Mouse (Mus musculus): ENCODE measurements around the gene Dnm3. TPM values are rescaled to one million over a fixed set of nuclear protein-coding genes. Genes with fewer than 3 reads are reported as not detected.

Dnm3 gene
- polyA plus RNA-seq, 1 experiment from 2014 or later: 3.3 TPM

DNA sequence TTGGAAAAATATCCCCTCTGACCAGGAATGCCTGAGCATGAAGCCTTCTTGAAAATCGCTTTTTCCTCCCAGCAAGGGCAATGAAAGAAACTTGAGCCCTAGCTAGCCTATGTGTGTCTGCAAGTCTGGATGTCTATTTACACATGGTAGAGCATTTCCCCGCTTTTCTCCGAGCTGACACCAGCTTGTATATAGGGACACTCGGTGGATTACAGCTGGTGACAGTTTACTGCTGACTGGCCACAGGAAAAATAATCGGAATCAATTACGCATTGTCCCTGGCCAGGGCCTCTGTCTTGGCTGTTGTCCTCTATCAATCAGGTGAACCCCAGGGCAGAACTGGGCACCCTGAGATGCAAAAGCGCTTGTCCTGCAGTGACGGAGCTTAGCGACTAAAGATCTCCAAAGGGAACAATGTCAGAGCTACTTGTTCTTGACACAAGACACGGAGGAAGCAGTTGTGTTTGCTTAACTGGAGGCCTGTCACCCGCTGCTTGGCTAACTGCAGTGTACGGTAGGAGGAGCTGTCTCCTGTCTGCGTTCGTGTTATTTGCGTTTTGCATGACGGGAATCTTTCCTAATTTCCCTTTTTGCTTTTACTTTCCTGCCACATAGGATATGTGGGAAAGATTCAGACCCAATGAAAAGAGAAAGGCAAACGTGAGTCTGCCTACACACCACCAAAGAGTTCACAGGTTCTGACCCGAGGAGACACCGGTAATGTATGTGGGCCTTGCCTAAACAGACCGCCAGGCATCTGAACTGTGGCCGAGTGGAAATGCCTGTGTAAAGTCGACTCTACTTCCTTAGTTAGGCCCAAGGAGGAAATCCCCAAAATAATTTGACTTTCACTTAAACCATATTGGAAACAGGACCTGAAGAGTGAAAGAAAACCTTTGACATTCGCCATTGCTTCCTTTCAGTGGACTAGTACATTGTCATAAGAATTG is 472.7 kb downstream of the Dnm3 start:
- H3K4me1 ChIP-seq (replicated peaks; ENCODE audit: control insufficient read depth, insufficient read depth, low read length): peaks cover 5% of the 10 kb centered on the region; the same call in 1 of the 2 replicates
- no peak overlapping the region; the same call in 1 of the 2 replicates for H3K9ac ChIP-seq (ENCODE audit: low read depth, low read length)
- no peak for DNase-seq (ENCODE audit: low spot score)
- no peaks in the 10 kb centered on the region for H3K36me3 ChIP-seq (ENCODE audit: control insufficient read depth, insufficient read depth, low read length)
- peak overlapping the region; percentile 58 for H3K27ac ChIP-seq (ENCODE audit: low read depth, low read length)
- ATAC-seq (replicated peaks; ENCODE audit: low FRiP score): no peak; the same call in 1 of the 2 replicates
- H3K4me2 ChIP-seq: peak overlapping the region; percentile 37
- H3K27me3 ChIP-seq (replicated peaks; ENCODE audit: control insufficient read depth, insufficient read depth, low read length): no peaks in the 10 kb centered on the region
- no peaks in the 10 kb centered on the region for H3K9me3 ChIP-seq (ENCODE audit: control insufficient read depth, low read length)
- WGBS: 61% methylated on average over 23 of the region's 23 CpGs
- H3K4me3 ChIP-seq (ENCODE audit: low read depth, low read length): no peak overlapping the region

DNA sequence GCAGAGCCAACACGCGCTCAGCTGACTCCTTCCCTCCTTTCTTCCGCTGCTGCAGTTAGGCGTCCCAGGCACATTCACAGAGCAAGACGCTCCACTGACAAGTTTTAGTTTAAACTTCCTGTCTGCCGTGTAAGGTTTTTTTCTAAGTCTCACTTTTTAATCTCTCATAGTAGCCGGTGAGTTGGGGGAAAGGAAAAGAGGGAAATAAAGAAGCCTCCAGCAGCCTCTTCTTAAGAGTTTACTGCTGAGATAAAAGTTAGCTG is 473.4 kb downstream of the Dnm3 start:
- no peaks in the 10 kb centered on the region for H3K36me3 ChIP-seq (ENCODE audit: control insufficient read depth, insufficient read depth, low read length)
- H3K27ac ChIP-seq (ENCODE audit: low read depth, low read length): peak overlapping the region; percentile 38; the same call in 1 of the 2 replicates
- no peak overlapping the region for H3K4me3 ChIP-seq (ENCODE audit: low read depth, low read length)
- 52% methylated on average over 7 of the region's 7 CpGs for WGBS
- H3K9me3 ChIP-seq (ENCODE audit: control insufficient read depth, low read length): no peaks in the 10 kb centered on the region
- no peak overlapping the region; the same call in 1 of the 2 replicates for H3K9ac ChIP-seq (ENCODE audit: low read depth, low read length)
- H3K4me2 ChIP-seq: no peak overlapping the region
- H3K27me3 ChIP-seq (replicated peaks; ENCODE audit: control insufficient read depth, insufficient read depth, low read length): no peaks in the 10 kb centered on the region
- DNase-seq (ENCODE audit: low spot score): no peak
- peaks cover 5% of the 10 kb centered on the region; the same call in 1 of the 2 replicates for H3K4me1 ChIP-seq (replicated peaks; ENCODE audit: control insufficient read depth, insufficient read depth, low read length)
- ATAC-seq (replicated peaks; ENCODE audit: low FRiP score): no peak

DNA sequence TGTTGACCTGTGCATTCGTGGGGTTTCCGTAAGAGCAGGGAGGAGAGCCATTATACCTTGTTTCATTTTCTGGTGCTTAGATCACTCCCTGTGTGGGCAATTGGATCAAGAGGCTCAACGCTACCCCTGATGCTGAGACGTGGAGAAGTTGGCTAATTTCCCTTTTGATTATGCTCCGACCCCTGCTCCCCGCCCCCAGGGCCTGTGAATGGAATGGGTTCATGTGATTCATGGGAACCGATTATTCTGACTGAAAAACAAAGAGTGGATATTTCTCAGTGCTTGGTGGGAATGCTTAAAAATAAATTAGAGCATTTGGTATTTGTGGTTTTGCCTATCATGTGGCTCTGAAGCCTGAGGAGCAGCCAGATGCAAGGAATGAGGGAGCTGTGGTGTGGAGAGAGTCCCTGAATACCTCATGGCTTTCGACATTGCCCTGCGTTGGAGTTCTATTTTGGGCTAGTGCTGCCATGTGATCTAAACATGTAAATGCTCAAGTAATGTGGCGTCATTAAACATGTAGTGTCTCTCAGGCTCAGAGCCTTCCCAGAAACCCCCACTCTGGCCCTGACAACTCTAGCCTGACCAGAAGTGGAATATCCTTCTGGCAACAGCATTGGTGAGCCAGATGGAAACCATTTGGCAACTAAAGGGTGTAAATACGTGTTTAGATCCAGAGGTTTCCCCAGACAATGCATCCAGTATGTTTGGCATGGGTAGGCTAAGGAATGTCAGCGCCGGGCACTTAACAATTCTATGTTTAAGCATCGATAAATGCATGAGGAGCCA is 473.9 kb downstream of the Dnm3 start:
- H3K36me3 ChIP-seq (ENCODE audit: control insufficient read depth, insufficient read depth, low read length): no peaks in the 10 kb centered on the region
- H3K27me3 ChIP-seq (replicated peaks; ENCODE audit: control insufficient read depth, insufficient read depth, low read length): no peaks in the 10 kb centered on the region
- no peak overlapping the region for H3K9ac ChIP-seq (ENCODE audit: low read depth, low read length)
- no peaks in the 10 kb centered on the region for H3K9me3 ChIP-seq (ENCODE audit: control insufficient read depth, low read length)
- 74% methylated on average over 14 of the region's 14 CpGs for WGBS
- ATAC-seq (replicated peaks; ENCODE audit: low FRiP score): no peak
- no peak overlapping the region for H3K4me2 ChIP-seq
- DNase-seq (ENCODE audit: low spot score): no peak
- H3K27ac ChIP-seq (ENCODE audit: low read depth, low read length): peak overlapping the region; percentile 38; the same call in 1 of the 2 replicates
- H3K4me3 ChIP-seq (ENCODE audit: low read depth, low read length): no peak overlapping the region
- peaks cover 5% of the 10 kb centered on the region; the same call in 1 of the 2 replicates for H3K4me1 ChIP-seq (replicated peaks; ENCODE audit: control insufficient read depth, insufficient read depth, low read length)

DNA sequence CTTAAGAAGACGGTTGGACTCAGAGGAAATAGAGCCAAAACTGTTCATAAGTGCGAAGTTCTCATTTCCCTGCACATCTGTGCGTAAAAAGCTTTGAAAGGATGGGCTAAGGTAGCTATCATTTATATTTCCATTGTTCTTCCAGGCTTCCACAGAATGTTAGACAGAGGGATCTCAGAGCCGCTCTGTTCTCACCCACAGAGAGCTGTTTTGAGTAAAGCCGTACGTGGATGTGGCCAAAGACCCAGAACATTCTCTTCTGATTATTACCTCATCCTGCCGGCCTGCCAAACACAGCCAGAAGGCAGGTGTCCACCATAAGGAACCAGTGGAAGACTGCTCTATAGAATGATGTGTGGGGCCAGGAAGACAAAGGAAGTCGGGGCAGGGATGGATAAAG is 476.5 kb downstream of the Dnm3 start:
- no peak for DNase-seq (ENCODE audit: low spot score)
- Histone ChIP-seq H3K27me3 (replicated peaks; ENCODE audit: control insufficient read depth, insufficient read depth, low read length) (no peaks in the 10 kb centered on the region), H3K9me3 (ENCODE audit: control insufficient read depth, low read length) (no peaks in the 10 kb centered on the region), H3K27ac (ENCODE audit: low read depth, low read length) (no peak overlapping the region), H3K4me1 (replicated peaks; ENCODE audit: control insufficient read depth, insufficient read depth, low read length) (peaks cover 8% of the 10 kb centered on the region; the same call in 1 of the 2 replicates), H3K36me3 (ENCODE audit: control insufficient read depth, insufficient read depth, low read length) (no peaks in the 10 kb centered on the region), H3K9ac (ENCODE audit: low read depth, low read length) (no peak overlapping the region), H3K4me3 (ENCODE audit: low read depth, low read length) (no peak overlapping the region), H3K4me2 (no peak overlapping the region)
- ATAC-seq (replicated peaks; ENCODE audit: low FRiP score): no peak
- WGBS: 79% methylated on average over 8 of the region's 8 CpGs

DNA sequence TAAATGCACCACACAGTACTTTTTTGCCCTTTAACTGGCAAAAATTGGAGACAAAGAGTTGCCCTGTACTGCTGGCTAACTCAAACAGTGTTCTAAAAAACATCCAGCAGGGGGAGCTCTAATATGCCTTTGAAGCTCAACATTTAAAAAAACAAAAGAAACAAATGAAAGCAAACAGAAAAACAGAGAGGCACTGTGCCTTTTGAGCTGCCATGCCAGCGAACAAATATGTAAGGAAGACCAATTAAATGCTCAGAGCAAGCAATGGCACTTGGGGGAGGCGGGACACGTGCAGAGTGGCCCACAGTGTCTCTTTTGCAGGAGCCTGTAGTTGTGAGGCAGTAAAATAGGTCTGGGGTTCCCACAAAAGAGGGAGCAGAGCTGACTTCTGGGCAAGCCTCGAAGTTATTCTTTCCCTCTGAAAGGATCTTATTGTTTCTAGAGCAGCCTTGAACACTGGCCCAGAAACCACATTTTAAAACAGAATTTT is 477.9 kb downstream of the Dnm3 start:
- no peak overlapping the region for H3K27ac ChIP-seq (ENCODE audit: low read depth, low read length)

DNA sequence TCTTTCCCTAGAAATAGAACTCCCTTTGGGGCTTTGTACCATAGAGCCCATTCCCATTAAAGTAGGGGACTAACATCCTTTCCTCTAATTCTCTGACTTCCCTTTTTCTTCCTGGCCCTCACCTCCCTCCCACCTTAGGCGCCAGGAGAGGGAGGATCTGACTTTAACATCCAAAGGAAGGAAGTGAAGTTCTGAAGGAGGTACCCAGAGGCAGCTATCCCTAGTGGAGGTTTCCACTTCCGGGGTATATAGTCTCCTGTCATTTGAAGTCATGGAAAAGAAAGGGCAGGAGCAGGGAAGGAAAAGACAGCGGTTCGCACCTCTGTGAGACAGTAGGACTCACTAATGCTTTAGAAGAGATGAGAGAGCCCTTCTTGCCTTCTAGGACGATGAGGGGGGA is 478.5 kb downstream of the Dnm3 start:
- DNase-seq (ENCODE audit: low spot score) (no peak), ATAC-seq (replicated peaks; ENCODE audit: low FRiP score) (no peak)
- Histone ChIP-seq H3K4me2 (no peak overlapping the region), H3K9ac (ENCODE audit: low read depth, low read length) (no peak overlapping the region), H3K4me1 (replicated peaks; ENCODE audit: control insufficient read depth, insufficient read depth, low read length) (peaks cover 3% of the 10 kb centered on the region; the same call in 1 of the 2 replicates), H3K36me3 (ENCODE audit: control insufficient read depth, insufficient read depth, low read length) (no peaks in the 10 kb centered on the region), H3K4me3 (ENCODE audit: low read depth, low read length) (no peak overlapping the region), H3K27ac (ENCODE audit: low read depth, low read length) (0 out of 2 replicates have a peak overlapping the region, but pooled peaks have one; percentile 8), H3K27me3 (replicated peaks; ENCODE audit: control insufficient read depth, insufficient read depth, low read length) (no peaks in the 10 kb centered on the region), H3K9me3 (ENCODE audit: control insufficient read depth, low read length) (no peaks in the 10 kb centered on the region)
- 37% methylated on average over 5 of the region's 5 CpGs for WGBS

More for the DNA sequence above, 477.9 kb downstream of the Dnm3 start:
- Histone ChIP-seq H3K9me3 (ENCODE audit: control insufficient read depth, low read length) (no peaks in the 10 kb centered on the region), H3K9ac (ENCODE audit: low read depth, low read length) (0 out of 2 replicates have a peak overlapping the region, but pooled peaks have one; percentile 35), H3K36me3 (ENCODE audit: control insufficient read depth, insufficient read depth, low read length) (no peaks in the 10 kb centered on the region), H3K4me3 (ENCODE audit: low read depth, low read length) (no peak overlapping the region), H3K4me2 (0 out of 2 replicates have a peak overlapping the region, but pooled peaks have one; percentile 23), H3K4me1 (replicated peaks; ENCODE audit: control insufficient read depth, insufficient read depth, low read length) (peaks cover 8% of the 10 kb centered on the region; the same call in 1 of the 2 replicates), H3K27me3 (replicated peaks; ENCODE audit: control insufficient read depth, insufficient read depth, low read length) (no peaks in the 10 kb centered on the region)
- ATAC-seq (replicated peaks; ENCODE audit: low FRiP score) (peak; percentile 55; the same call in 1 of the 2 replicates), DNase-seq (ENCODE audit: low spot score) (peak; percentile 50)
- WGBS: 11% methylated on average over 4 of the region's 4 CpGs

DNA sequence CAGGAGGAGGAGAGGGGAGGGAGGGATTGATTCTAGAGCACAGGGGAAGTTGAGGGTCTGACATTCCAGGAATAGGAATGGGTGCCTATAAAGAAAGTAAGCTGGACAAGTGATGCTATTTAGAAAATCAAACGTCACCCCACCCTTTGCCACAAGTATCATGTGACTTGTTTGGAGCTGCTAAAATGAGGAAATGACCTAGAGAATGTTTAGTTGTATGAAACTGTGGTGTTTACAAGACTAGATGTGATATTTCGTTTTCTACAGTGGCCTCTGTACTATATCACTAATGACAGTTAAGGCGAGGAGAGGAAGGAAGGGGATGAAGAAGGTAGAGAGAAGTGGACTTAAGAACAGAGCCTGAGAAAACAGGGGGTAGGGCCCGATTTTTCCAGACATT is 479.1 kb downstream of the Dnm3 start:
- no peaks in the 10 kb centered on the region for H3K27me3 ChIP-seq (replicated peaks; ENCODE audit: control insufficient read depth, insufficient read depth, low read length)
- WGBS: 46% methylated on average over 4 of the region's 4 CpGs
- H3K4me2 ChIP-seq: no peak overlapping the region
- no peak overlapping the region for H3K9ac ChIP-seq (ENCODE audit: low read depth, low read length)
- no peaks in the 10 kb centered on the region for H3K36me3 ChIP-seq (ENCODE audit: control insufficient read depth, insufficient read depth, low read length)
- DNase-seq (ENCODE audit: low spot score) (no peak), ATAC-seq (replicated peaks; ENCODE audit: low FRiP score) (no peak)
- H3K9me3 ChIP-seq (ENCODE audit: control insufficient read depth, low read length): no peaks in the 10 kb centered on the region
- H3K4me3 ChIP-seq (ENCODE audit: low read depth, low read length): no peak overlapping the region
- H3K4me1 ChIP-seq (replicated peaks; ENCODE audit: control insufficient read depth, insufficient read depth, low read length): 0 out of 2 replicates have a peak, but pooled peaks cover 3% of the 10 kb centered on the region
- no peak overlapping the region for H3K27ac ChIP-seq (ENCODE audit: low read depth, low read length)

DNA sequence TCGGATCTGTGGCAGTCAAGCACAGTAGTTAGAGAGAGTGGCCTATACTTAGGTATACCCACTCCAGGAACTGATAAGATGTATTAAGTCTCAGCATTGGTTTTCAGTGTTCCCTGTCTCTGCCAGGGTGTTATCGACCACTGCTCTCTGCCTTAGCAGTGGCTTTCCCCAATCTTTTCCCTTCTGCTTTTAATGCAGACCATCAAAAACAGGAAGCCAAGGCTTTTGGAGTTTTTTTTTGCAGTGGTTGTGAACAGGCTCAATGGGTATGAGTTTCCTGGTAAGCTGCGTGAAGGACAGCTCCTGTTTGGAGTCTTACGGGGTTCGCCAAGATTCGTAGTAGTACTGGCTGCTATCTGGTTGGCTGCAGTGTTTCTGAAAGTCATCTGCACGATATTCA is 485.4 kb downstream of the Dnm3 start:
- Histone ChIP-seq H3K4me3 (ENCODE audit: low read depth, low read length) (no peak overlapping the region), H3K9me3 (ENCODE audit: control insufficient read depth, low read length) (no peaks in the 10 kb centered on the region), H3K27ac (ENCODE audit: low read depth, low read length) (no peak overlapping the region), H3K9ac (ENCODE audit: low read depth, low read length) (no peak overlapping the region), H3K27me3 (replicated peaks; ENCODE audit: control insufficient read depth, insufficient read depth, low read length) (no peaks in the 10 kb centered on the region), H3K36me3 (ENCODE audit: control insufficient read depth, insufficient read depth, low read length) (no peaks in the 10 kb centered on the region), H3K4me2 (no peak overlapping the region), H3K4me1 (replicated peaks; ENCODE audit: control insufficient read depth, insufficient read depth, low read length) (0 out of 2 replicates have a peak, but pooled peaks cover 3% of the 10 kb centered on the region)
- 72% methylated on average over 7 of the region's 7 CpGs for WGBS
- ATAC-seq (replicated peaks; ENCODE audit: low FRiP score): no peak
- DNase-seq (ENCODE audit: low spot score): no peak

All from liver, embryonic 11.5 days (tissue).